In genomic region chr10:80342749-80343424, GRCm38 (mm10) we compare ENCODE assay signal across 8 mouse cellular contexts. TPM values are rescaled to one million over a fixed set of nuclear protein-coding genes. Genes with fewer than 3 reads are reported as not detected.
DNase-seq lines count a peak whose midpoint lies in the region; ATAC-seq and TF ChIP-seq lines count a peak whose summit lies in the region.

No protein-coding gene starts in this region.

- peak overlapping the region; percentile 48 for H3K4me2 ChIP-seq in forebrain, embryonic 11.5 days (ENCODE audit: low read depth, low read length, severe bottlenecking)
- peak overlapping the region; percentile 67 for H3K4me2 ChIP-seq in intestine, embryonic 15.5 days (replicated peaks)
- H3K4me2 ChIP-seq in lung, embryonic 14.5 days: peak overlapping the region; percentile 59
- peak overlapping the region; percentile 52 for H3K4me2 ChIP-seq in neural tube, embryonic 13.5 days

- H3K4me1 ChIP-seq in forebrain, embryonic 11.5 days (replicated peaks; ENCODE audit: control insufficient read depth, insufficient read depth, low read length): peaks cover 11% of the 10 kb centered on the region
- peaks cover 52% of the 10 kb centered on the region for H3K4me1 ChIP-seq in intestine, embryonic 15.5 days (replicated peaks)
- peaks cover 7% of the 10 kb centered on the region; the same call in 1 of the 2 replicates for H3K4me1 ChIP-seq in lung, embryonic 14.5 days (ENCODE audit: insufficient read depth)
- H3K4me1 ChIP-seq in neural tube, embryonic 13.5 days (replicated peaks): peaks cover 39% of the 10 kb centered on the region
- peaks cover 8% of the 10 kb centered on the region for H3K4me1 ChIP-seq in cerebellum, adult 2 months (ENCODE audit: control insufficient read depth, insufficient read depth, low read length)

- peak; percentile 74 to 83 for DNase-seq in adrenal gland, adult (ENCODE audit: inconsistent age in 2 of 2, low spot score in 1 of 2)
- no peak for DNase-seq in adrenal gland, postnatal 4 days (ENCODE audit: low spot score in 2 of 2)
- DNase-seq in forebrain, embryonic 11.5 days (ENCODE audit: low spot score): peak; percentile 79
- DNase-seq in lung, embryonic 14.5 days: peak; percentile 91
- DNase-seq in cerebellum, adult 2 months: no peak

- no peak overlapping the region; the same call in 1 of the 2 replicates for H3K9ac ChIP-seq in forebrain, embryonic 11.5 days (ENCODE audit: low read length)
- peak overlapping the region; percentile 28; the same call in 1 of the 2 replicates for H3K9ac ChIP-seq in intestine, embryonic 15.5 days
- no peak overlapping the region for H3K9ac ChIP-seq in lung, embryonic 14.5 days
- peak overlapping the region; percentile 43; the same call in 1 of the 2 replicates for H3K9ac ChIP-seq in neural tube, embryonic 13.5 days

- no peak overlapping the region for H3K27ac ChIP-seq in forebrain, embryonic 11.5 days (ENCODE audit: low read depth, low read length)
- H3K27ac ChIP-seq in intestine, embryonic 15.5 days: no peak overlapping the region
- 0 out of 2 replicates have a peak overlapping the region, but pooled peaks have one; percentile 12 for H3K27ac ChIP-seq in lung, embryonic 14.5 days (ENCODE audit: low read depth)
- H3K27ac ChIP-seq in neural tube, embryonic 13.5 days (replicated peaks): no peak overlapping the region
- no peak overlapping the region for H3K27ac ChIP-seq in cerebellum, adult 2 months (ENCODE audit: insufficient read depth, low read length)

- ATAC-seq in activated CD4-positive, CD25-positive, alpha-beta regulatory T cell, adult 4 months: peak; percentile 58
- ATAC-seq in forebrain, embryonic 11.5 days (replicated peaks; ENCODE audit: low FRiP score): peak; percentile 71
- peak; percentile 60 for ATAC-seq in intestine, embryonic 15.5 days
- peak; percentile 77 for ATAC-seq in lung, embryonic 14.5 days (ENCODE audit: insufficient read depth)
- peak; percentile 61 for ATAC-seq in neural tube, embryonic 13.5 days (ENCODE audit: low read depth)

- H3K27me3 ChIP-seq in forebrain, embryonic 11.5 days (ENCODE audit: control insufficient read depth, insufficient read depth, low read length): peaks cover 77% of the 10 kb centered on the region
- peaks cover 57% of the 10 kb centered on the region for H3K27me3 ChIP-seq in intestine, embryonic 15.5 days (replicated peaks)
- H3K27me3 ChIP-seq in lung, embryonic 14.5 days (ENCODE audit: insufficient read depth, low read length): peaks cover 74% of the 10 kb centered on the region
- peaks cover 89% of the 10 kb centered on the region for H3K27me3 ChIP-seq in neural tube, embryonic 13.5 days
- H3K27me3 ChIP-seq in cerebellum, adult 2 months (ENCODE audit: control insufficient read depth, insufficient read depth, low read length): no peaks in the 10 kb centered on the region; the same call in 1 of the 2 replicates

- no peaks in the 10 kb centered on the region for H3K36me3 ChIP-seq in forebrain, embryonic 11.5 days (ENCODE audit: control insufficient read depth, insufficient read depth, low read length)
- H3K36me3 ChIP-seq in intestine, embryonic 15.5 days: no peaks in the 10 kb centered on the region
- H3K36me3 ChIP-seq in lung, embryonic 14.5 days (ENCODE audit: insufficient read depth): no peaks in the 10 kb centered on the region
- H3K36me3 ChIP-seq in neural tube, embryonic 13.5 days: no peaks in the 10 kb centered on the region

- no peak for TF ChIP-seq POLR2A in cerebellum, adult 2 months (IDR thresholded peaks at IDR 0.05; ENCODE audit: borderline replicate concordance, insufficient read depth, low read length)

- no peaks in the 10 kb centered on the region for H3K9me3 ChIP-seq in forebrain, embryonic 11.5 days (ENCODE audit: control insufficient read depth, low read length)
- no peaks in the 10 kb centered on the region for H3K9me3 ChIP-seq in intestine, embryonic 15.5 days
- no peaks in the 10 kb centered on the region for H3K9me3 ChIP-seq in lung, embryonic 14.5 days (ENCODE audit: low read depth, low read length)
- H3K9me3 ChIP-seq in neural tube, embryonic 13.5 days: no peaks in the 10 kb centered on the region

- H3K4me3 ChIP-seq in forebrain, embryonic 11.5 days (ENCODE audit: low read depth, low read length): peak overlapping the region; percentile 30
- peak overlapping the region; percentile 32 for H3K4me3 ChIP-seq in intestine, embryonic 15.5 days (replicated peaks)
- H3K4me3 ChIP-seq in lung, embryonic 14.5 days (ENCODE audit: low read depth, low read length): peak overlapping the region; percentile 34
- peak overlapping the region; percentile 30 for H3K4me3 ChIP-seq in neural tube, embryonic 13.5 days
- no peak overlapping the region for H3K4me3 ChIP-seq in cerebellum, adult 2 months (replicated peaks; ENCODE audit: insufficient read depth, low read depth, low read length)

- WGBS in forebrain, embryonic 11.5 days: under 1% methylated on average over 33 of the region's 33 CpGs
- WGBS in intestine, embryonic 15.5 days: 1% methylated on average over 30 of the region's 33 CpGs
- 1% methylated on average over 32 of the region's 33 CpGs for WGBS in lung, embryonic 14.5 days
- WGBS in neural tube, embryonic 13.5 days: under 1% methylated on average over 29 of the region's 33 CpGs
- WGBS in cerebellum, adult 2 months: 2% methylated on average over 29 of the region's 33 CpGs

- TF ChIP-seq CTCF in lung, embryonic 14.5 days (IDR thresholded peaks at IDR 0.05; ENCODE audit: low read depth): no peak
- no peak for TF ChIP-seq CTCF in cerebellum, adult 2 months (IDR thresholded peaks at IDR 0.05; ENCODE audit: borderline replicate concordance, insufficient read depth, low read depth, low read length)

RNA-seq across cellular contexts. Expression of gene Adamtsl5, which starts 5.3 kb away (rescaled TPM):
- total RNA-seq in adrenal gland, postnatal 4 days (2021): 10 to 100 TPM; 12.8 to 13.2 TPM
- not detected for polyA plus RNA-seq in activated CD4-positive, CD25-positive, alpha-beta regulatory T cell, adult 4 months (2017; shearing (Covaris generic))
- 0.51 and 0.76 TPM in 2 replicates for polyA plus RNA-seq in forebrain, embryonic 11.5 days (2014; fragmentation: Nextera tagmentation; extraction: Ambion mirVana)
- polyA plus RNA-seq in intestine, embryonic 15.5 days (2015; fragmentation: Nextera tagmentation; extraction: Ambion mirVana): 19.3 and 20.4 TPM in 2 replicates
- 0.68 and 1.2 TPM in 2 replicates for polyA plus RNA-seq in lung, embryonic 14.5 days (2014; fragmentation: Nextera tagmentation; extraction: Ambion mirVana)
- 1.6 and 1.8 TPM in 2 replicates for polyA plus RNA-seq in neural tube, embryonic 13.5 days (2015; fragmentation: Nextera tagmentation; extraction: Ambion mirVana)
- 7.9 and 10.8 TPM in 2 replicates for polyA plus RNA-seq in cerebellum, adult 2 months (2012; rRNA removed)

RNA-seq across cellular contexts. Expression of gene Reep6, which starts 13.1 kb away (rescaled TPM):
- 10 to 100 TPM; 13.1 to 26.7 TPM for total RNA-seq in adrenal gland, postnatal 4 days (2021)
- not detected for polyA plus RNA-seq in activated CD4-positive, CD25-positive, alpha-beta regulatory T cell, adult 4 months (2017; shearing (Covaris generic))
- polyA plus RNA-seq in forebrain, embryonic 11.5 days (2014; fragmentation: Nextera tagmentation; extraction: Ambion mirVana): 7.0 and 8.0 TPM in 2 replicates
- 132 and 159 TPM in 2 replicates for polyA plus RNA-seq in intestine, embryonic 15.5 days (2015; fragmentation: Nextera tagmentation; extraction: Ambion mirVana)
- 10.5 and 12.2 TPM in 2 replicates for polyA plus RNA-seq in lung, embryonic 14.5 days (2014; fragmentation: Nextera tagmentation; extraction: Ambion mirVana)
- polyA plus RNA-seq in neural tube, embryonic 13.5 days (2015; fragmentation: Nextera tagmentation; extraction: Ambion mirVana): 3.3 and 4.5 TPM in 2 replicates
- polyA plus RNA-seq in cerebellum, adult 2 months (2012; rRNA removed): 9.0 and 10.3 TPM in 2 replicates

RNA-seq across cellular contexts. Expression of gene Plk5, which starts 13.4 kb away (rescaled TPM):
- total RNA-seq in adrenal gland, postnatal 4 days (2021): under 1 TPM in 1 of 2 experiments, not detected in 1; 0.36 TPM
- not detected for polyA plus RNA-seq in activated CD4-positive, CD25-positive, alpha-beta regulatory T cell, adult 4 months (2017; shearing (Covaris generic))
- 0.36 and 0.87 TPM in 2 replicates for polyA plus RNA-seq in forebrain, embryonic 11.5 days (2014; fragmentation: Nextera tagmentation; extraction: Ambion mirVana)
- 0.32 and 0.63 TPM in 2 replicates for polyA plus RNA-seq in intestine, embryonic 15.5 days (2015; fragmentation: Nextera tagmentation; extraction: Ambion mirVana)
- 0.61 and 0.77 TPM in 2 replicates for polyA plus RNA-seq in lung, embryonic 14.5 days (2014; fragmentation: Nextera tagmentation; extraction: Ambion mirVana)
- 1.0 and 1.5 TPM in 2 replicates for polyA plus RNA-seq in neural tube, embryonic 13.5 days (2015; fragmentation: Nextera tagmentation; extraction: Ambion mirVana)
- 145 and 151 TPM in 2 replicates for polyA plus RNA-seq in cerebellum, adult 2 months (2012; rRNA removed)

RNA-seq across cellular contexts. Expression of gene Pcsk4, which starts 13.6 kb away (rescaled TPM):
- total RNA-seq in adrenal gland, postnatal 4 days (2021): 1 to 10 TPM; 7.7 to 7.8 TPM
- polyA plus RNA-seq in activated CD4-positive, CD25-positive, alpha-beta regulatory T cell, adult 4 months (2017; shearing (Covaris generic)): 10 to 100 TPM in 1 of 2 experiments, 1 to 10 TPM in 1; 6.7 to 11.9 TPM
- polyA plus RNA-seq in forebrain, embryonic 11.5 days (2014; fragmentation: Nextera tagmentation; extraction: Ambion mirVana): 3.8 and 4.5 TPM in 2 replicates
- polyA plus RNA-seq in intestine, embryonic 15.5 days (2015; fragmentation: Nextera tagmentation; extraction: Ambion mirVana): 8.1 and 8.8 TPM in 2 replicates
- polyA plus RNA-seq in lung, embryonic 14.5 days (2014; fragmentation: Nextera tagmentation; extraction: Ambion mirVana): 3.8 and 4.2 TPM in 2 replicates
- 2.9 and 3.6 TPM in 2 replicates for polyA plus RNA-seq in neural tube, embryonic 13.5 days (2015; fragmentation: Nextera tagmentation; extraction: Ambion mirVana)
- 13.7 and 14.1 TPM in 2 replicates for polyA plus RNA-seq in cerebellum, adult 2 months (2012; rRNA removed)

RNA-seq across cellular contexts. Expression of gene 2310011J03Rik, which starts 22.6 kb away (rescaled TPM):
- total RNA-seq in adrenal gland, postnatal 4 days (2021): 10 to 100 TPM; 30.8 to 31.2 TPM
- polyA plus RNA-seq in activated CD4-positive, CD25-positive, alpha-beta regulatory T cell, adult 4 months (2017; shearing (Covaris generic)): 10 to 100 TPM; 44.0 to 54.5 TPM
- 39.7 and 45.2 TPM in 2 replicates for polyA plus RNA-seq in forebrain, embryonic 11.5 days (2014; fragmentation: Nextera tagmentation; extraction: Ambion mirVana)
- 51.4 and 51.5 TPM in 2 replicates for polyA plus RNA-seq in intestine, embryonic 15.5 days (2015; fragmentation: Nextera tagmentation; extraction: Ambion mirVana)
- polyA plus RNA-seq in lung, embryonic 14.5 days (2014; fragmentation: Nextera tagmentation; extraction: Ambion mirVana): 41.7 and 41.8 TPM in 2 replicates
- 27.9 and 30.7 TPM in 2 replicates for polyA plus RNA-seq in neural tube, embryonic 13.5 days (2015; fragmentation: Nextera tagmentation; extraction: Ambion mirVana)
- polyA plus RNA-seq in cerebellum, adult 2 months (2012; rRNA removed): 49.7 and 51.1 TPM in 2 replicates

Comparison
In these comparisons a context has a peak if more than half of its experiments do, and no peak if none do; other contexts are left out.
1. DNase-seq: peak in adrenal gland, adult (2 of 2), forebrain, embryonic 11.5 days (single experiment) and lung, embryonic 14.5 days (single experiment); none in adrenal gland, postnatal 4 days (0 of 2) and cerebellum, adult 2 months (0 of 2).
2. H3K9ac ChIP-seq: peak in intestine, embryonic 15.5 days (single experiment) and neural tube, embryonic 13.5 days (single experiment); none in forebrain, embryonic 11.5 days (single experiment) and lung, embryonic 14.5 days (single experiment).
3. RNA of gene Reep6, which starts 13.1 kb away (polyA plus RNA-seq): 132 to 159 TPM in intestine, embryonic 15.5 days; 10.5 to 12.2 TPM in lung, embryonic 14.5 days, 9.0 to 10.3 TPM in cerebellum, adult 2 months, 7.0 to 8.0 TPM in forebrain, embryonic 11.5 days, 3.3 to 4.5 TPM in neural tube, embryonic 13.5 days and not detected in activated CD4-positive, CD25-positive, alpha-beta regulatory T cell, adult 4 months; every median in the first group is over 10 times any median in the second.
4. RNA of gene Plk5, which starts 13.4 kb away (polyA plus RNA-seq): 145 to 151 TPM in cerebellum, adult 2 months; 1.0 to 1.5 TPM in neural tube, embryonic 13.5 days, 0.32 to 0.63 TPM in intestine, embryonic 15.5 days, 0.61 to 0.77 TPM in lung, embryonic 14.5 days, 0.36 to 0.87 TPM in forebrain, embryonic 11.5 days and not detected in activated CD4-positive, CD25-positive, alpha-beta regulatory T cell, adult 4 months; every median in the first group is over 10 times any median in the second.
5. Peak in every context shown above with its lines, with median percentiles within 50 percentile points of each other: ATAC-seq and H3K4me2 ChIP-seq.